Mouse (Mus musculus): ENCODE measurements around the gene Igsf9. TPM values are rescaled to one million over a fixed set of nuclear protein-coding genes. Genes with fewer than 3 reads are reported as not detected.
A peak's percentile ranks its signal among the peaks of the same experiment; 100 is the strongest.

Igsf9 gene
- 10 to 100 TPM in 1 of 2 experiments, 1 to 10 TPM in 1; 8.0 to 10.7 TPM for total RNA-seq (2021)

GRCm38 (mm10) chr1:172481540-172482280, at the start of gene Igsf9:
Igsf9 (plus strand) TSS chr1:172481788.
- DNase-seq, result peak; percentile 93 to 94

GRCm38 (mm10) chr1:172431836-172432586, 49.6 kb upstream of the Igsf9 start:
- no peak for DNase-seq

GRCm38 (mm10) chr1:172432587-172432955, 49.0 kb upstream of the Igsf9 start:
- no peak for DNase-seq

- DNase-seq, result no peak
Measured at GRCm38 (mm10) chr1:172433012-172433850, 48.4 kb upstream of the Igsf9 start.

- no peak for DNase-seq
Measured at GRCm38 (mm10) chr1:172433851-172434165, 47.8 kb upstream of the Igsf9 start.

- no peak for DNase-seq
Measured at GRCm38 (mm10) chr1:172436785-172437184, 44.8 kb upstream of the Igsf9 start.

- DNase-seq, result no peak
Measured at GRCm38 (mm10) chr1:172438621-172439020, 43.0 kb upstream of the Igsf9 start.

GRCm38 (mm10) chr1:172440521-172440920, 41.1 kb upstream of the Igsf9 start:
- DNase-seq, result no peak

GRCm38 (mm10) chr1:172441935-172442445, 39.6 kb upstream of the Igsf9 start:
- DNase-seq, result no peak

- no peak for DNase-seq
Measured at GRCm38 (mm10) chr1:172450226-172450625, 31.4 kb upstream of the Igsf9 start.

- DNase-seq, result no peak
Measured at GRCm38 (mm10) chr1:172450848-172451470, 30.6 kb upstream of the Igsf9 start.

GRCm38 (mm10) chr1:172452911-172453310, 28.7 kb upstream of the Igsf9 start:
- DNase-seq, result no peak

- no peak for DNase-seq
Measured at GRCm38 (mm10) chr1:172453810-172454209, 27.8 kb upstream of the Igsf9 start.

GRCm38 (mm10) chr1:172455416-172455815, 26.2 kb upstream of the Igsf9 start:
- DNase-seq, result no peak

GRCm38 (mm10) chr1:172456001-172456677, 25.4 kb upstream of the Igsf9 start:
- no peak for DNase-seq

GRCm38 (mm10) chr1:172457196-172457595, 24.4 kb upstream of the Igsf9 start:
- DNase-seq, result no peak

- no peak for DNase-seq
Measured at GRCm38 (mm10) chr1:172458041-172458440, 23.5 kb upstream of the Igsf9 start.

- DNase-seq, result no peak
Measured at GRCm38 (mm10) chr1:172461602-172462001, 20.0 kb upstream of the Igsf9 start.

- no peak for DNase-seq
Measured at GRCm38 (mm10) chr1:172462534-172462933, 19.1 kb upstream of the Igsf9 start.

- DNase-seq, result no peak
Measured at GRCm38 (mm10) chr1:172463387-172464333, 17.9 kb upstream of the Igsf9 start.

All from layer of hippocampus, postnatal 36 days (tissue).